Mouse (Mus musculus) myocyte (in vitro differentiated cells): ENCODE results near the gene Mthfd2l. TPM values are rescaled to one million over a fixed set of nuclear protein-coding genes. Genes with fewer than 3 reads are reported as not detected.

Experiments used
- H3K27me3 ChIP-seq: one replicate; pipeline ENCODE4 v1.6.1; 2011; ENCODE audit not compliant: control insufficient read depth, insufficient read depth, insufficient read length
- H3K36me3 ChIP-seq: one replicate; pipeline ENCODE4 v1.6.1; 2011; ENCODE audit not compliant: control insufficient read depth, insufficient read depth
- H3K4me2 ChIP-seq: one replicate; pipeline ENCODE4 v1.6.1; 2011; ENCODE audit warnings: low read depth, control low read depth
- H3K4me3 ChIP-seq: one replicate; pipeline ENCODE4 v1.5.1; 2011; ENCODE audit warnings: mild to moderate bottlenecking, control low read depth, moderate library complexity
- H3K79me2 ChIP-seq: one replicate; pipeline ENCODE4 v1.6.1; 2011; ENCODE audit not compliant: control insufficient read depth, insufficient read depth
- H3ac ChIP-seq: one replicate; pipeline ENCODE4 v1.6.1; 2011; ENCODE audit not compliant: control insufficient read depth, insufficient read length
- CEBPB ChIP-seq: IDR thresholded peaks from 2 replicates; pipeline ENCODE4 v1.6.1; 2011; ENCODE audit warnings: mild to moderate bottlenecking, moderate library complexity; ENCODE audit not compliant: poor library complexity, insufficient read depth, severe bottlenecking
- E2F4 ChIP-seq: IDR thresholded peaks from one replicate; pipeline ENCODE4 v1.6.1; 2011; ENCODE audit warnings: mild to moderate bottlenecking, control low read depth, moderate library complexity; ENCODE audit not compliant: insufficient read depth
- MAX ChIP-seq: IDR thresholded peaks from one replicate; pipeline ENCODE4 v1.6.1; 2011; ENCODE audit warnings: low read depth, mild to moderate bottlenecking, control low read depth
- MYOD1 ChIP-seq, 3 experiments: IDR thresholded peaks; one replicate each; pipeline ENCODE4 v1.6.1; 2011; ENCODE audit warnings: control low read depth in 2 of 3, low read depth in 2 of 3, mild to moderate bottlenecking in 2 of 3, moderate library complexity in 1 of 3; ENCODE audit not compliant: insufficient read length in 2 of 3, control insufficient read depth in 1 of 3
- MYOG ChIP-seq, 3 experiments: IDR thresholded peaks; one replicate each; pipeline ENCODE4 v1.6.1; 2011; ENCODE audit warnings: control low read depth in 2 of 3, low read depth in 2 of 3, mild to moderate bottlenecking in 2 of 3; ENCODE audit not compliant: insufficient read length in 2 of 3, control insufficient read depth in 1 of 3, insufficient read depth in 1 of 3
- POLR2A ChIP-seq: IDR thresholded peaks from one replicate; pipeline ENCODE4 v1.6.1; 2011; ENCODE audit warnings: low read depth, mild to moderate bottlenecking, control low read depth, moderate library complexity; ENCODE audit not compliant: insufficient read length
- POLR2AphosphoS2 ChIP-seq: IDR thresholded peaks from one replicate; pipeline ENCODE4 v1.6.1; 2011; ENCODE audit warnings: low read depth, control low read depth; ENCODE audit not compliant: insufficient read length
- REST ChIP-seq: IDR thresholded peaks from one replicate; pipeline ENCODE4 v1.6.1; 2011; ENCODE audit warnings: mild to moderate bottlenecking, control low read depth, moderate library complexity; ENCODE audit not compliant: insufficient read depth, insufficient read length
- SRF ChIP-seq: IDR thresholded peaks from one replicate; pipeline ENCODE4 v1.6.1; 2011; ENCODE audit warnings: low read depth; ENCODE audit not compliant: control insufficient read depth, insufficient read length
- TCF12 ChIP-seq: IDR thresholded peaks from one replicate; pipeline ENCODE4 v1.6.1; 2011; ENCODE audit warnings: mild to moderate bottlenecking, control low read depth; ENCODE audit not compliant: poor library complexity, insufficient read depth, severe bottlenecking
- TCF3 ChIP-seq: IDR thresholded peaks from one replicate; pipeline ENCODE4 v1.6.1; 2011; ENCODE audit warnings: low read depth, control low read depth; ENCODE audit not compliant: insufficient read length
- USF1 ChIP-seq: IDR thresholded peaks from one replicate; pipeline ENCODE4 v1.6.1; 2011; ENCODE audit warnings: low read depth, mild to moderate bottlenecking, control low read depth, moderate library complexity
- polyA plus RNA-seq: library from polyadenylated mRNA; unstranded; fragments of >200 nt; fragmentation: generic; extraction: Trizol; gene quantifications from one replicate; pipeline ENCODE4 v1.2.1, GENCODE M21; 2012; ENCODE audit warnings: missing spikeins

Mthfd2l gene
- 11.9 TPM for polyA plus RNA-seq

DNA sequence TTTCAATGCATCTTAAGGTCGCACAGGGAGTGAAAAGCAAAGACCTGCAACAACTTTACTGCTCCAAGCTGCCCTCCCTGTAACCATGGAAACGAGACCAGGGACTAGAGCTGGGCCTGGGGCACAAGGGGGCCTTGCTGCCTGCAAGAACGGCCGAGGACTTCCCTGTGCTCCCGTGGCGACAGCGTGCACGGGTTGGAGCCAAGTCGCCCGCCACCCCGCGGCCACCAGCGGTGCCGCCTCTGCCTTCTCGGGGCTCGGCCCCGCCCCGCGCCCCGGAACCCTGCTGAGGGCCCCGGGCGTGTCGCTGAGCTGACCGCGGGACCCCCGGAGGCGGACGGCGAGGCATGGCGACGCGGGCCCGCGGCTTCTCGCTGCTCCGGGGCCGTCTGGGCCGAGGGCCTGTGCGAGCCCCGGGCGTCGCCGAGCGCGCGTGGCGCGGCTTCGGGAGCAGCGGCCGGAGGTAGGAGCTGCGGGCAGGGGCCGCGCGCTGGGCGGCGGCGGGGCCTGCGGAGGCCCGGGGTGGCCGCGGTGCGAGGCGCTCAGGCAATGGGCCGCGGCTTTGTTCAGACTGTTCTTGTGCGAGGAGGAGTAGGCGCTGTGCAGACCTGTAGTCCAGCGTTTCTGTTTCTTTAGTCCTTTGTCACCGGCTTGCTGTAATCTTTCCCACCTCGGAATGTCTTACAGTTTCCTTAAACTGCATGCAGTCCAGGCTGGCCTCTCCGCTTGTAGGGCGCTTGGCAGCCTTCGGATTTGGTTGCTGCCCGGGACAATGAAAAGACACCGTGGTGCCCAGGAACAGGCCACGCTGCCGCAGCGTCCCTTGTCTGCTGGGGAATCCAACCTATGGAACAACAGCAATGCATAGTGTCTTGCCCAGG, at the start of gene Mthfd2l:
TSS of gene Mthfd2l (plus strand) at position 147 of the 881 bp plus-strand sequence.
- Histone ChIP-seq H3K4me2 (peak within 1 kb of the TSS; percentile 98), H3K27me3 (no peaks in the 10 kb centered on the region), H3K79me2 (peaks cover 30% of the 10 kb centered on the region), H3ac (peak within 1 kb of the TSS; percentile 94), H3K36me3 (peaks cover 10% of the 10 kb centered on the region), H3K4me3 (peak within 1 kb of the TSS; percentile 47)
- no peak for TF ChIP-seq SRF
- TF ChIP-seq MYOG (IDR thresholded peaks at IDR 0.05; ENCODE audit: control insufficient read depth in 1 of 3, insufficient read depth in 1 of 3, insufficient read length in 2 of 3, low read depth in 2 of 3) = peak in 1 of 3 experiments; percentile 12
- peak; percentile 67 for TF ChIP-seq POLR2A

- H3K4me3 ChIP-seq = no peak overlapping the region
- no peak for TF ChIP-seq TCF3
- TF ChIP-seq CEBPB = 0 out of 2 replicates have a peak, but pooled peaks have one; percentile 43
Observed at GRCm38 (mm10) chr5:90881682-90882081, 49.2 kb upstream of the Mthfd2l start.

DNA sequence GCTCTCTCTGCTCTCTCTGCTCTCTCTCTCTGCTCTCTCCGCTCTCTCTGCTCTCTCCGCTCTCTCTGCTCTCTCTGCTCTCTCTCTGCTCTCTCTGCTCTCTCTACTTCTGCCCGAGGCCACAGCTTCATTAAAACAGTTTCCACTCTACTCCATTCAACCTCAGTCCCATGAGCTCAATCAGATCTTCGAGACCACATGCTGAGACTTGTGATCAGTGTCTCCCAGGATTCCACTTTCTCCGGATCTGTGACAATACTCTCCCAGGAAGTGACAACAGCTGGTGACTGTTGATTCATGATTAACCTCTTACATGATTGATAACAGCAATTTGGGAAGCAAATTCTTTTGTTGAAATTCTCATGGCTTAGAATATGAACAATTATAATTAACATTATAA, 48.8 kb upstream of the Mthfd2l start:
- no peaks in the 10 kb centered on the region for H3K36me3 ChIP-seq
- no peaks in the 10 kb centered on the region for H3K27me3 ChIP-seq
- H3ac ChIP-seq = no peak overlapping the region
- H3K4me2 ChIP-seq = no peak overlapping the region
- H3K4me3 ChIP-seq = no peak overlapping the region
- TF ChIP-seq POLR2AphosphoS2 = no peak
- TF ChIP-seq POLR2A = no peak
- TF ChIP-seq MYOG (IDR thresholded peaks at IDR 0.05; ENCODE audit: control insufficient read depth in 1 of 3, insufficient read depth in 1 of 3, insufficient read length in 2 of 3, low read depth in 2 of 3) = no peak
- no peak for TF ChIP-seq MYOD1 (IDR thresholded peaks at IDR 0.05; ENCODE audit: control insufficient read depth in 1 of 3, insufficient read length in 2 of 3, low read depth in 2 of 3)
- TF ChIP-seq CEBPB = no peak
- TF ChIP-seq TCF3 = no peak
- no peak for TF ChIP-seq SRF
- TF ChIP-seq E2F4 = no peak
- TF ChIP-seq MAX = no peak
- no peak for TF ChIP-seq REST
- no peak for TF ChIP-seq USF1
- no peak for TF ChIP-seq TCF12
- H3K79me2 ChIP-seq = no peaks in the 10 kb centered on the region

More at GRCm38 (mm10) chr5:90881682-90882081, 49.2 kb upstream of the Mthfd2l start:
- Histone ChIP-seq H3K4me2 (peak overlapping the region; percentile 57), H3K79me2 (no peaks in the 10 kb centered on the region), H3ac (no peak overlapping the region), H3K36me3 (no peaks in the 10 kb centered on the region), H3K27me3 (no peaks in the 10 kb centered on the region)

GRCm38 (mm10) chr5:90884628-90885242, 46.2 kb upstream of the Mthfd2l start:
- Histone ChIP-seq H3K27me3 (no peaks in the 10 kb centered on the region), H3K4me3 (no peak overlapping the region), H3K36me3 (no peaks in the 10 kb centered on the region), H3K4me2 (no peak overlapping the region), H3K79me2 (no peaks in the 10 kb centered on the region), H3ac (no peak overlapping the region)
- TF ChIP-seq CEBPB = no peak
- TF ChIP-seq POLR2A = no peak
- TF ChIP-seq SRF = no peak
- no peak for TF ChIP-seq POLR2AphosphoS2
- no peak for TF ChIP-seq MYOG (IDR thresholded peaks at IDR 0.05; ENCODE audit: control insufficient read depth in 1 of 3, insufficient read depth in 1 of 3, insufficient read length in 2 of 3, low read depth in 2 of 3)
- TF ChIP-seq MYOD1 (IDR thresholded peaks at IDR 0.05; ENCODE audit: control insufficient read depth in 1 of 3, insufficient read length in 2 of 3, low read depth in 2 of 3) = no peak
- no peak for TF ChIP-seq E2F4
- TF ChIP-seq TCF12 = no peak
- no peak for TF ChIP-seq USF1
- no peak for TF ChIP-seq TCF3
- no peak for TF ChIP-seq REST
- TF ChIP-seq MAX = no peak

DNA sequence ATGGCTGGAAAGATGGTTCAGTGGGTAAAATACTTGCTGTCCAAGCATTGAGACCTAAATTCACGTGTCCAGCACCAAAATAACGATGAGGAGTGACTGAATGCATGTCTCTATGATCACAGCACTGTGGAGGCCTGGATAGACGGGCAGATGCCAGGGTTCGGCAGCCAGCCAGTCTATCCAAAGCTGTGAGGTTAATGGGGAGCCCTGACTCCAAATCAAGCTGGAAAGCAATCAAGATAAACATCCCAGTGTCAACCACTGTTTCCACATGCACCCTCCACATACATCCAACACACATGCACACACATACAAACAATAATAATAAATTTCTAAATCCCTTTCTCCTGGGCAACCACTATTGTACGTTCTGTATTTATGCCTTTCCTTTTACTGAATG, 42.3 kb upstream of the Mthfd2l start:
- Histone ChIP-seq H3ac (no peak overlapping the region), H3K4me3 (no peak overlapping the region), H3K79me2 (no peaks in the 10 kb centered on the region), H3K36me3 (no peaks in the 10 kb centered on the region), H3K4me2 (no peak overlapping the region), H3K27me3 (no peaks in the 10 kb centered on the region)
- TF ChIP-seq POLR2A (no peak), TCF12 (no peak), MYOG (IDR thresholded peaks at IDR 0.05; ENCODE audit: control insufficient read depth in 1 of 3, insufficient read depth in 1 of 3, insufficient read length in 2 of 3, low read depth in 2 of 3) (no peak), SRF (no peak), USF1 (no peak), POLR2AphosphoS2 (no peak), CEBPB (no peak), E2F4 (no peak), MAX (no peak), TCF3 (no peak), MYOD1 (IDR thresholded peaks at IDR 0.05; ENCODE audit: control insufficient read depth in 1 of 3, insufficient read length in 2 of 3, low read depth in 2 of 3) (no peak), REST (no peak)
